Mouse (Mus musculus) heart, adult 2 months (tissue): ENCODE measurements around the gene Cd36.
A peak's percentile ranks its signal among the peaks of the same experiment; 100 is the strongest.

Experiments
- CTCF ChIP-seq: fragments of 200-600 bp; IDR thresholded peaks from 2 replicates; pipeline ENCODE4 v1.8.1; 2022; ENCODE audit warnings: antibody characterized with exemption, mild to moderate bottlenecking, moderate library complexity
- EP300 ChIP-seq: fragments of 200-500 bp; IDR thresholded peaks from 2 replicates; pipeline ENCODE4 v1.6.1; 2011; ENCODE audit warnings: low read depth, low read length, control low read depth; ENCODE audit not compliant: insufficient read depth

GRCm38 (mm10) chr5:17766006-17766677, 122.5 kb downstream of the Cd36 start:
- peak; percentile 82 for TF ChIP-seq CTCF
- no peak for TF ChIP-seq EP300
